Mouse (Mus musculus): ENCODE results near the gene Adamts18. TPM values are rescaled to one million over a fixed set of nuclear protein-coding genes. Genes with fewer than 3 reads are reported as not detected.

Adamts18 gene
- polyA plus RNA-seq, 1 experiment from 2014 or later, result 3.5 TPM

DNA sequence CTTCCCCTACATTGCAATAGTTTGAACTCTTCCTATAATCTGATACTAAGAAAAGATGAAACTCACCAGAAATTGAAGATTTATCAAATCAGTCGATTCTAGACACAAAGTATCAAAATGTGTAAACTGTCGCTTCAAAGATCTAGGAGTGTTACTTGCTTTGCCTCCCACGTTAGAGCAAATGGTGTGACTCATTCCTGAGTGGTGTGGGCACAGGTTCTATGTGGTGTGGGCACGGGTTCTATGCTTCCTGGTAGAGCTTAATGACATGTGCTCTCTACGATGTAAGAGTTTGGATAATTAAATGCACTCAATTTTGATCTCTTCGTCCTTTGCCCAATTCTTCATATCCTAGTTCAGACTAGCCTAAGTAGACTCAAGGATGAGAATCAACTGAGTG lies 23.9 kb upstream of the Adamts18 start:
- Histone ChIP-seq H3K36me3 (ENCODE audit: control insufficient read depth, insufficient read depth, low read length) (no peaks in the 10 kb centered on the region), H3K4me2 (ENCODE audit: low read length) (no peak overlapping the region), H3K27me3 (replicated peaks; ENCODE audit: control insufficient read depth, insufficient read depth, low read length) (no peaks in the 10 kb centered on the region), H3K4me3 (ENCODE audit: low read length) (no peak overlapping the region), H3K4me1 (ENCODE audit: control insufficient read depth, insufficient read depth, low read depth, low read length) (no peaks in the 10 kb centered on the region), H3K27ac (ENCODE audit: low read depth, low read length) (no peak overlapping the region), H3K9me3 (ENCODE audit: control insufficient read depth, low read length) (no peaks in the 10 kb centered on the region), H3K9ac (ENCODE audit: low read depth, low read length) (no peak overlapping the region)
- no peak for ATAC-seq
- 85% methylated on average over 6 of the region's 6 CpGs for WGBS

GRCm38 (mm10) chr8:113866530-113866929 lies 18.0 kb upstream of the Adamts18 start:
- Histone ChIP-seq H3K9me3 (ENCODE audit: control insufficient read depth, low read length) (no peaks in the 10 kb centered on the region), H3K36me3 (ENCODE audit: control insufficient read depth, insufficient read depth, low read length) (no peaks in the 10 kb centered on the region), H3K27me3 (replicated peaks; ENCODE audit: control insufficient read depth, insufficient read depth, low read length) (no peaks in the 10 kb centered on the region), H3K4me3 (ENCODE audit: low read length) (no peak overlapping the region), H3K4me1 (ENCODE audit: control insufficient read depth, insufficient read depth, low read depth, low read length) (no peaks in the 10 kb centered on the region), H3K27ac (ENCODE audit: low read depth, low read length) (no peak overlapping the region), H3K9ac (ENCODE audit: low read depth, low read length) (no peak overlapping the region), H3K4me2 (ENCODE audit: low read length) (no peak overlapping the region)
- WGBS, result 78% methylated on average over 4 of the region's 4 CpGs
- ATAC-seq, result no peak

GRCm38 (mm10) chr8:113865326-113866093 lies 17.0 kb upstream of the Adamts18 start:
- ATAC-seq, result no peak
- Histone ChIP-seq H3K4me2 (ENCODE audit: low read length) (no peak overlapping the region), H3K36me3 (ENCODE audit: control insufficient read depth, insufficient read depth, low read length) (no peaks in the 10 kb centered on the region), H3K9me3 (ENCODE audit: control insufficient read depth, low read length) (no peaks in the 10 kb centered on the region), H3K4me1 (ENCODE audit: control insufficient read depth, insufficient read depth, low read depth, low read length) (no peaks in the 10 kb centered on the region), H3K9ac (ENCODE audit: low read depth, low read length) (no peak overlapping the region), H3K27ac (ENCODE audit: low read depth, low read length) (no peak overlapping the region), H3K4me3 (ENCODE audit: low read length) (no peak overlapping the region), H3K27me3 (replicated peaks; ENCODE audit: control insufficient read depth, insufficient read depth, low read length) (no peaks in the 10 kb centered on the region)
- 70% methylated on average over 13 of the region's 13 CpGs for whole genome bisulfite sequencing

- WGBS, result 88% methylated on average over 12 of the region's 12 CpGs
- ATAC-seq, result no peak
- Histone ChIP-seq H3K4me3 (ENCODE audit: low read length) (no peak overlapping the region), H3K36me3 (ENCODE audit: control insufficient read depth, insufficient read depth, low read length) (no peaks in the 10 kb centered on the region), H3K9me3 (ENCODE audit: control insufficient read depth, low read length) (no peaks in the 10 kb centered on the region), H3K27ac (ENCODE audit: low read depth, low read length) (no peak overlapping the region), H3K4me1 (ENCODE audit: control insufficient read depth, insufficient read depth, low read depth, low read length) (no peaks in the 10 kb centered on the region), H3K4me2 (ENCODE audit: low read length) (no peak overlapping the region), H3K9ac (ENCODE audit: low read depth, low read length) (no peak overlapping the region), H3K27me3 (replicated peaks; ENCODE audit: control insufficient read depth, insufficient read depth, low read length) (no peaks in the 10 kb centered on the region)
Observed at GRCm38 (mm10) chr8:113859890-113860683, 11.5 kb upstream of the Adamts18 start.

GRCm38 (mm10) chr8:113858801-113859200 lies 10.3 kb upstream of the Adamts18 start:
- H3K27me3 ChIP-seq (replicated peaks; ENCODE audit: control insufficient read depth, insufficient read depth, low read length), result no peaks in the 10 kb centered on the region
- H3K4me2 ChIP-seq (ENCODE audit: low read length), result no peak overlapping the region
- no peak overlapping the region for H3K27ac ChIP-seq (ENCODE audit: low read depth, low read length)
- no peak overlapping the region for H3K9ac ChIP-seq (ENCODE audit: low read depth, low read length)
- H3K4me1 ChIP-seq (ENCODE audit: control insufficient read depth, insufficient read depth, low read depth, low read length), result no peaks in the 10 kb centered on the region
- 63% methylated on average over 7 of the region's 7 CpGs for WGBS
- ATAC-seq, result no peak
- H3K9me3 ChIP-seq (ENCODE audit: control insufficient read depth, low read length), result no peaks in the 10 kb centered on the region
- H3K36me3 ChIP-seq (ENCODE audit: control insufficient read depth, insufficient read depth, low read length), result no peaks in the 10 kb centered on the region
- H3K4me3 ChIP-seq (ENCODE audit: low read length), result no peak overlapping the region

DNA sequence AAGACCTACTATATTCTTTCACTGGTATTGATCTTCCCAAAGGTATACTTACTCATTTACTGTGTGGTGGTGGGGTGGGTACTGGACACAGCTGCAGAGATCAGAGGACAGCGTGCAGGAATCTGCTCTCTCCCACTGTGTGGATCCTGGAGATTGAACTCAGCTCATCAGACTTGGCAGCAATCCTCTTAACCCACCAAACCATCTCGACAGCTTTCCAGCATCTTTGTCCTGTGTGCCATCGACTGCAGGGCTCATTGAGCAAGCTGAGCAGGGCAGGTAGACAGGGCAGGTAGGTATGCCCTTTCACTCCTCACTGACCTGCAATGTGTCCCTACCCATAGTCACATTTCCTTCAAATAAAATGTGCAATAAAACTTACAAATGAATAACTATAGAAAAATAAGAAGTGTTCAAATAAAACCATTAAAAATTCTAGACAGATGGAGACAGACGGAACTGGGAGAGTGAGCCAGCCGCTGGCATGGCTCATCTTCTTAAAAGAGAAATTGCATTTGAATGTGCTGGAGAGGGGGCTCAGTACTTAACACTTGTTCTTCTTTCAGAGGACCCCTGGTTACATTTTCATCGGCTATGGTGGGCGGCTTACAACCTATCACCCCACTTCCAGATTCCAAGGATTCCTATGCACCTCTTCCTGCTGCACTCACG lies 6.2 kb upstream of the Adamts18 start:
- Histone ChIP-seq H3K9me3 (ENCODE audit: control insufficient read depth, low read length) (peaks cover 6% of the 10 kb centered on the region), H3K4me2 (ENCODE audit: low read length) (no peak overlapping the region), H3K4me3 (ENCODE audit: low read length) (no peak overlapping the region), H3K27me3 (replicated peaks; ENCODE audit: control insufficient read depth, insufficient read depth, low read length) (no peaks in the 10 kb centered on the region), H3K9ac (ENCODE audit: low read depth, low read length) (no peak overlapping the region), H3K36me3 (ENCODE audit: control insufficient read depth, insufficient read depth, low read length) (no peaks in the 10 kb centered on the region), H3K27ac (ENCODE audit: low read depth, low read length) (no peak overlapping the region), H3K4me1 (ENCODE audit: control insufficient read depth, insufficient read depth, low read depth, low read length) (no peaks in the 10 kb centered on the region)
- no peak for ATAC-seq
- WGBS, result 80% methylated on average over 8 of the region's 8 CpGs

DNA sequence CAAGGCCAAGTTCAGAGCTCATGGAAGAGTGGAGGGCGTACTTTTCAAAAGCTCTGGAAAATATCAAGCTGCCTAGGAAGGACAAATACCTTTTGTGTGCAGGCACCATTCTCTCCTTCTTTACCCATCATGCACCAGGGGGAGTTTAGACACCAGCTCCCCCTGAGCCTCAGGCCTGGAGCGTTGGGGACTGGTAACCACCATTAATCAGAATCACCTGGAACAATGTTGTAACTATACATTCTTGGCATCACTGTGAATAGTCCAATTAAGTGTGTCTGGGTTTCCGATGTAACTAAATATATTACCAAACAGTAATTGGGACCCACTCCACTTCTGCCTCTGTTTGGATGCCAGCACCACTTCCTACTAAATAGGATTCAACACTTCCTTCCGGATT lies 5.2 kb upstream of the Adamts18 start:
- Histone ChIP-seq H3K27me3 (replicated peaks; ENCODE audit: control insufficient read depth, insufficient read depth, low read length) (no peaks in the 10 kb centered on the region), H3K4me1 (ENCODE audit: control insufficient read depth, insufficient read depth, low read depth, low read length) (peaks cover 5% of the 10 kb centered on the region; the same call in 1 of the 2 replicates), H3K9me3 (ENCODE audit: control insufficient read depth, low read length) (peaks cover 6% of the 10 kb centered on the region), H3K27ac (ENCODE audit: low read depth, low read length) (no peak overlapping the region), H3K9ac (ENCODE audit: low read depth, low read length) (no peak overlapping the region), H3K4me3 (ENCODE audit: low read length) (no peak overlapping the region), H3K36me3 (ENCODE audit: control insufficient read depth, insufficient read depth, low read length) (no peaks in the 10 kb centered on the region), H3K4me2 (ENCODE audit: low read length) (no peak overlapping the region)
- 64% methylated on average over 4 of the region's 4 CpGs for WGBS
- no peak for ATAC-seq

- 45% methylated on average over 4 of the region's 4 CpGs for WGBS
- Histone ChIP-seq H3K36me3 (ENCODE audit: control insufficient read depth, insufficient read depth, low read length) (no peaks in the 10 kb centered on the region), H3K27ac (ENCODE audit: low read depth, low read length) (no peak overlapping the region), H3K4me2 (ENCODE audit: low read length) (no peak overlapping the region), H3K27me3 (replicated peaks; ENCODE audit: control insufficient read depth, insufficient read depth, low read length) (no peaks in the 10 kb centered on the region), H3K9ac (ENCODE audit: low read depth, low read length) (no peak overlapping the region), H3K4me1 (ENCODE audit: control insufficient read depth, insufficient read depth, low read depth, low read length) (peaks cover 5% of the 10 kb centered on the region; the same call in 1 of the 2 replicates), H3K4me3 (ENCODE audit: low read length) (no peak overlapping the region), H3K9me3 (ENCODE audit: control insufficient read depth, low read length) (peaks cover 6% of the 10 kb centered on the region)
- no peak for ATAC-seq
Observed at GRCm38 (mm10) chr8:113851655-113852054, 3.1 kb upstream of the Adamts18 start.

All from hindbrain, embryonic 16.5 days (tissue).